Mouse (Mus musculus) C2C12 (cell line): ENCODE results near the gene Sbk1.

ENCODE experiments used
- CTCF ChIP-seq: IDR thresholded peaks from one replicate; pipeline ENCODE4 v1.5.1; 2011; ENCODE audit not compliant: control insufficient read depth, insufficient read depth, insufficient read length
- MAX ChIP-seq: IDR thresholded peaks from one replicate; pipeline ENCODE4 v1.6.1; 2011; ENCODE audit warnings: mild to moderate bottlenecking, control low read depth
- MYOD1 ChIP-seq: IDR thresholded peaks from one replicate; pipeline ENCODE4 v1.6.1; 2011; ENCODE audit warnings: low read depth; ENCODE audit not compliant: control insufficient read depth, insufficient read length
- MYOG ChIP-seq: IDR thresholded peaks from one replicate; pipeline ENCODE4 v1.6.1; 2011; ENCODE audit not compliant: control insufficient read depth, insufficient read length; ENCODE audit errors: extremely low read depth
- USF1 ChIP-seq: IDR thresholded peaks from one replicate; pipeline ENCODE4 v1.6.1; 2011; ENCODE audit warnings: low read depth, mild to moderate bottlenecking, control low read depth, moderate library complexity

GRCm38 (mm10) chr7:126287493-126288103 is 15.2 kb downstream of the Sbk1 start:
- TF ChIP-seq CTCF: no peak
- TF ChIP-seq MAX: no peak
- no peak for TF ChIP-seq MYOG
- TF ChIP-seq MYOD1: no peak
- no peak for TF ChIP-seq USF1
